Mouse (Mus musculus): ENCODE measurements around the gene Dnajb14.
"Not testable (repeated sequence)": the region's sequence is repeated elsewhere in the genome, so short reads cannot be mapped to it uniquely, and the experiment has no call there.

The Dnajb14 gene

DNA sequence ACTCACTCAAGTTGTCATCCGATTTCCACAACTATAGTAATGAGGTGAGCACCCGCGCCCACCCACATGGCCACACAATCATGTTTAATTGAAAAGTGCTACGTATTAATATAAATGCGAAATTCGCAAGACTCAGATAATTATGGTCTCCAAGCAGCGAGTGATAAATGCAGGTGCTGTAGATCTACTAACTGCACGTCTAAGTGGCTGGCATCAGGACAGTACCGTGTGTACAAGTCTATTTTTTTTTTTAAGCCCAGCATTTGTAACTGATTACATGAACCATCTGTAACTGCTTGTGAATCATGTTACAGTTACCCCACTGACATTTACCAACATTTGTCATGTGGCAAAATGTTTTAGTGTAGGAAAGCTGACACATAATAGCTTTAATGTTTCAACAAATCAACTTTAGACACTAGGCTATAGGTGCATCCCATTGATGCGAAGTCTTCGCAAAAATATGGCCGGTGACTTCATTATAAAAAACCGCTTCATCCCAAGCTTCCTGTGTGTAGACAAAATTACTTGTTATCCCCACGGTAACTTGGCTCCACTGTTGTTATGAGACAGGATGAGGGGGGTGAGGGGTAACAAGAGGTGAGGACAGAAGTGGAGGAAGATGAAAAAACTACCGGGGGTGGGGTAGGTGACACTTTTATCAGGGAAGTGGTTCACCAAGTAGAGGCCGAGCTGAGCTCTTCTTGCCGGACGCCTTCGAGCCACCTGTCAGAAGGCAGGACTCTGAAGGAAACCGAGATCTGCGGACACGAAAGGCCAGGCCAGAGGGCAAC is 3.9 kb upstream of the Dnajb14 start:
- no peak for DNase-seq

DNA sequence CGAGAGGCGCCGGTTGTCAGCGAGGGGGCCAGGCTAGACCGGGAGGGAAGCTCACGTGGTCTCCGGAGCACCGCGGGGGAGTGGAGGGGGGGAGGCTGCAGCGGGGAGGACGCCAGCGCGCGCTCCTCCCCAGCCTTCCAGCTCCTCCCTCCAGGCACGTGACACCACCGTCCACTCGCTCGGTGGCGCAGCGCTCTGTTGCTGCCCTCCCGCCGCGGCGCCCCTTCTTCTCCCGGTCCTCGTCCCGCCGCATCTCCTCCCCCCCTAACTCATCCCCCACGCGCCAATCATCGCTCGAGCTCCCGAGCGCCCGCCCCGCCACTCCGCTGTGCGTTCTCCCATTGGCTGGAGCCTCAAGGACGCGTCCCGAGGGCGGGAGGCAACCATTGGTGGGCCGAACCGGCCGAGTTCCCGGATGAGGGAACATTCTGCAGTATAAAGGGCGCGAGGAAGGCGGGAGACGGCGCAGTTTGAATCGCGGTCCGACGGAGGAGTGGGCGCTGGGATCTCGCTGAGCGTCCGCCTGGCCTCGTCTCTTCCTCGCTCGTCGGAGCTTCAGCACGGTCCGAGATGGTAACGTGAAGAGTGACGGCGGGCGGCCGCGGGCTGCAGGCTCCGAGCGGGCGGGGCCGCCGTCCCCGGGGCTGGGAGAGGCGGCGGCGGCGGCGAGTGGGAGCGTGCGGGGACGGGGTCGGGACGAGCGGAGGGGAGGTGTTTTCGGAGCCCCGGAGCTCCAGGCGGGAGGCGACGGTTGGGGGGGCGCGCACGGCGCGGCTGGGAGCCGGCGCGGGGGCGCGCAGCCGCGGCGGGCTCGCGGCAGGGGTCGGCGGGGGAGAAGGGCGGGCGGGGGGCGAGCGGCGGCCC is 3.1 kb upstream of the Dnajb14 start, which contains the start of gene H2afz:
TSS of gene H2afz (plus strand) at position 364 of the 864 bp plus-strand sequence.
- peak; percentile 98 for DNase-seq

DNA sequence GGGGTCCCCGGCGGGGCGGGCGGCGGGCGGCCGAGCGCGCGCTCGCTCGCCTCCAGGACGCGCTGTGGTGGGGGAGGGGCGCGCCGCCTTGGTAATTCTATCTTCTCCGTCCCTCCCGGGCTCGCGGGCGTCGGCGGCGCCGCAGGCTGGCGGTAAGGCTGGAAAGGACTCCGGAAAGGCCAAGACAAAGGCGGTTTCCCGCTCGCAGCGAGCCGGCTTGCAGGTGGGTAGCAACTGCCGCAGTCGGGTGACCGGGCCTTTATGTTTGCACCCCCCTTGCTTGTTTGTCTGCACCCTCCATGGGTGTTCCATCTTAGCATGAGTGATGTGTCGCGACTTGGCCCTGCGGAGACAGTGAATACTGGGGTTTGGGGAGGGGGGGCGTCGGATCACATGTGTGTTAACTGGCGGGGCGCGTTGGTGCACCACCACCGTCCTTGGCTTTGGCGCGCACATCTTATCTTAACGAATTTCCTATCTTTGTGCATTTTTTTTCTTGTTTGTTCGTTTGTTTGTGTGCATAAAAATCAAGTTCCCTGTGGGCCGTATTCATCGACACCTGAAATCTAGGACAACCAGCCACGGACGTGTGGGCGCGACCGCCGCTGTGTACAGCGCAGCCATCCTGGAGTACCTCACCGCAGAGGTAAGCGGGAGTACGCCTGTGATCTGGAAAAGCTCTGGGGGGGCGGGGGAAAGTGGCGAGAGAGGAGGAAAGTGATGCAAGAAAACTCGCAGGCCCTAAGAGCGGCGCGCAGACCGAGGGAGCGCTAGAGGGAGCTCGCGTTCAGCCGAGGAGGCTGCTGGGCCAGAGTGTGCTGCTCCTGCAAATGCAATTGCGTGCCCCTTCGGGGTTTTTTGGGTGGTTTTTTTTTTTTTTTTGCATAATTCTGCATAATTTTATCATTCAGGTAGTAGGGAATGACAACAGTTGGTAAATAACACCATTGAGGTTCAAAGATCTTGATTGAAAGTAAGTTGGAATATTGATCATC is 2.2 kb upstream of the Dnajb14 start:
- peak; percentile 87 to 91 for DNase-seq

DNA sequence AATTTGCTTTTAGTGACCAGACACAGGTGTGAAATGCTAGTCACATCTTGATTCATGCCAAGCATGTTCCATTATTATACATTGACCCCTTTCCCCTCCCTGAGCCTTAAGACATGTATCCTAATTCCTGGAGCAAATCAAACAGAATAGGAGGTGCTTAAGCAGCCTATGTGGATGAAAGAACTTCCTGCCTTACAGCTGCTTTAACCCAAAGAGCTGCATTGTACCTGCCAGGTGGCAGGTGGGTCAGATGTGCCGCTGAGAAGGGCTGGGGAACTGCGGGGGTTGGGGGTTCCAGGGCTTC is 390 bp upstream of the Dnajb14 start:
- no peak for DNase-seq

DNA sequence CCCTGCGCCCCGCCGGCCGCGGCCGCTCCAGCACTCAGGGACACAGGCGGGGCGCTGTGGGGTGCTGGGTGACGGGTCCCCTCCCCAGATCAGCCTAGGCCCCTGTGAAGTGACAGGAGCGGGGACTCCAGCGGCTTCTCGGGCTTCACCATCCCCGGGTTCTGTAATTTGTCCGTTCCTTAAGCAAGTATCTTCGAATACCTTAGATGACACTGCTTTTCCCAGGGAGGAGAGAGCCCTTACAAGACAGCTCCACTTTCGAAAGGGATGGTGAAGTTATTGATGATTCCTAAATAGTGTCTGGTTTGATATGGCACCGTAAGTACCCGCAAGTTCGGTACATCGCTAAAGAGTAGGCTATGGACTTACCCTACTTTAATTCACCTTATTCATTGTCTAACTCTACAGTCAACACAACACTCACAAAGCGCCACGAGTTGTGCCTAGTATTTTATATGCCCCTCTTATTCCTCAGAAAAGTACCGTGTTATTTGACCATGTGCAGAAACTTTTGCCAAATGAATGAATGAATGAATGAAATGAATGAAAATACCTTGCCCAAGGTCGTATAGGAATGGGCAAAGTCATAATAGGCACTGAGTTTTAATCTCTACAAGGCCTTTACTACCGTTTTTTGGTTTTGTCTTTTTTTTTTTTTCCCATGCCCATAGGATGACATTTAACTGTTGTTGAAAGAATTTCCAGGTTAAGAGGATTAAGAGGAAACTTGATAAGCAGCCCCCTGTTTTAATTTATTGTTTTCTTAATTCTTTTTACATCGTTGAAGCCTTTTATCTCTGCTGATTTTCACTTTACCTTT is 829 bp downstream of the Dnajb14 start:
- no peak for DNase-seq

DNA sequence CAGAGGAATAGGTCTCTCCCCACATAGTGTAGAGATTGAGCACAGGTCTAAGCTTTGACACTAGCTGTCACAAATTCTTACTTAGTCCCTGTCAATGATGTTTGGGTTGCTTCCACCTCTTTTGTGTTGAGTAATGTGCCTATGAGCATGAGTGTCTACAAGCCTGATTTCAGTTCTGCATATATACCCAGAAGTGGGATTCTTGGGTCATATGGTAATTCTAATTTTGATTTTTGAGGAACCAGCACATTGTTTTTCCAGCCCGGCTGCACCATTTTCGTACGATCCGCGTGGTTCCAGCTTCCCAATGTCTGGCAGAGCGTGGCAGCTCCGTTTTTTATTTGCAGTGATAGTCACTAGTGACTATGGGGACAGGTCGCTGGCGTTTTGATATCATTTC is 1.9 kb downstream of the Dnajb14 start:
- peak in 1 of 2 experiments; percentile 26 for DNase-seq

DNA sequence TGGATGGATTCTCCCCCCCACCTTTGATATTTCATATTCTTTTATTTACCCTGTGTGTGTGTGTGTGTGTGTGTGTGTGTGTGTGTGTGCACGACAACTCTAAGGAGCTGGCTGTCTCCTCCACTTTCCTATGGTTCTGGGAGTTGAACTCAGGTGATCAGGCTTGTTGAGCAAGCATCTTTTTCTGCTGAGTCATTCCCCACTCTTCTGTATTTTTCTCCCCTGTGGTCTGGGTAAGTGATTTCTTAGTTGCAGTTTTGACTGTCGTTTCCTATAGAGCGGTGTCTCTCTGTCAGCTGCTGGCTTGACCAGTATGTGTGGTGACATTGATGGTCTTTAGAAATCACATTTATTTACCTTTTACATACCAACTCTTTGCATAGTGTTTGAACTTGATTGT is 11.8 kb downstream of the Dnajb14 start:
- DNase-seq = no peak

DNA sequence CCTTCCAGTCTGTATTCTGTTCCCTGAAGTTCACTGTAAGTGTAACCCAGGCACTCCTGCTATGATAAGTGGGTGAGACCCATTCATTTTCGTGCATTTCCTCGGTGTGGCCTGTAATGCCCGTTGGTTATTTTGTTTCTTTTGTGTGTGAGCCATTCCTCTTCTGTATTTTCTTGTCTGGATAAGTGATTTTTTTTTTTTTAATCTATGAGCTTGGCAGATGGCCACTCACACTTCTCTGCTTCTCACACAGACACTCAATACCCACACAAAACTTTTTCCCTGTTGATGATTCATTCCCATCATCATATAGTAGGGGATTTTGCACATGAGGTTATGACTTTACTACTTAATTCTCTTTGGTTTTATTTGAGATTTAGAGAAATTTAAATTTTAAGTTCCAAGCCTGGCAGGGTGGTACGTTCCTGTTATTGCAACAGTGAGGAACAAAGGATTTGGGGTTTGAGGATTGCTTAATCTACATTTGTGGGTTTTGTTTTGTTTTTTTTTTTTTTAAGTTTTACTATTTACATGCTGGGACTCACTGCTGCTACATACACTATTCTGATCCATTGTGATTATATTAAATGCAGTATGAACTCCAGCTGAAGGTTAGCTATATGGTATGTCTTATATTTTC is 12.8 kb downstream of the Dnajb14 start:
- no peak for DNase-seq

DNA sequence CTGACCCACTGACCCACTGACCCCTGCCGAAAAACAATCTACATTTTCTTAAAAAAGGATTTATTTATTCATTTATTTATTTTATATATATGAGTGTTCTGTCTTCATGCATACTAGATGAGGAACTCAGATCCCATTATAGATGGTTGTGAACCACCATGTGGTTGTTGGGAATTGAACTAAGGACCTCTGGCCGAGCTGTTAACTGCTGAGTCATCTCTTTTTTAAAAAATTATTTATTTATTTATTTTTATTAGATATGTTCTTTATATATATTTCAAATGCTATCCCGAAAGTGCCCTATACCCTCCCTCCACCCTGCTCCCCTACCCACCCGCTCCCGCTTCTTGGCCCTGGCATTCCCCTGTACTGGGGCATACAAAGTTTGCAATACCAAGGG is 13.6 kb downstream of the Dnajb14 start:
- no peak for DNase-seq

DNA sequence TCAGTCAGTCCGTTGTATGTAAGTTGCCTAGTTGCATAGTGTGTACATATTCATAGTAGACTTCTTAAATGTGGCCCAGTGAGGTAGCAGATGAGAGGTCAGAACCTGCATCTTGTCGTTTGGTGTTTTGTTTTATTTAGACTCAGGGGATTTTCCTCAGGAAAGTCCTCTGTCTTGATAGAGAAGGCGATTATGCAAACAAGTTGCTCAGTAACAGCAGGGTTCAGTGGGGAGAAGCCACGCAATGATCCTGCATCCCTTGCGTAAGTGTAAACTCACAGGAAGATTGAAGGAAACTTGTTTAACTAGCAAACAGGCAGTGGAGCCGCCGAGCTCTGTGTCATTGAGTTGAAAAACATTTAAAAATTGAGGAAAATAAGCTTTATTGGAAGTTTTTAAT is 20.5 kb downstream of the Dnajb14 start:
- DNase-seq = no peak

DNA sequence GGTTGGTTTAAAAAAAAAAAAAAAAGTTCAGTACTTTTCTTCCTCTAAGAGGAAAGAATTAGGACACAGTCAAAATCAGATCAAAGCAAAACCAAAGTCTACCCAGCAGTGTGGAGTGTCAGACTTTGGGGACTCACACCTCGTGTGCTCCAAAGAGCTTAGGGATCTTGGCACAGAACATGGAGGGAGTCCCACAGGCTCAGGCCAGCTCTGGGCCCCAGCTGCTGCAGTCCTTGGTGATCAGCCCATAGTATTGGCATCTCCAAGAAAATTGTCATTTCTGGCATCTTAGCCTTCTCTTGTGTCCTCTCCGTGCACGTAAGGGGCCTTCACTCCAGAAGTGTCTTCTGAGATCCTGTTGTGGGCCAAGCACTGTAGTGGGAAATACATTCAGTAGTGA is 23.6 kb downstream of the Dnajb14 start:
- no peak for DNase-seq

DNA sequence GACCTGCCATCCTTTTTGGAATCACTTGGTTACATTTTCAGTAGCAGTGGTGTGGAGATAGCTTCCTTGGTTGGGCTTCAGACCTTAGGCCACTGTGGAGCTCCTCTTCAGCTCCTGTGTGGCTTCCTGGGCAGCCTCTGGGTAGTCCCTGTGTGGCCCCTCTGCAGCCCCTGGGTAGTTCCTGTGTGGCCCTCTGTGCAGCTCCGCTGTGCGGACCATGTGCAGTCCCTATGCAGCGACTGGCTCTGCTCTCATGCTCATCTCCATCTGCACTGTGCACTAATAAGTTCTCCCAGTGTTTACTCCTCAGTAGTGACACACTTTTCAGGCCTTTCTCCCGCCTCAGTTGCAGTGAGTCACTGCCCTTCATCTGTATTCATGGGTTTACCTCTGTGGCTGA is 24.6 kb downstream of the Dnajb14 start:
- no peak for DNase-seq

DNA sequence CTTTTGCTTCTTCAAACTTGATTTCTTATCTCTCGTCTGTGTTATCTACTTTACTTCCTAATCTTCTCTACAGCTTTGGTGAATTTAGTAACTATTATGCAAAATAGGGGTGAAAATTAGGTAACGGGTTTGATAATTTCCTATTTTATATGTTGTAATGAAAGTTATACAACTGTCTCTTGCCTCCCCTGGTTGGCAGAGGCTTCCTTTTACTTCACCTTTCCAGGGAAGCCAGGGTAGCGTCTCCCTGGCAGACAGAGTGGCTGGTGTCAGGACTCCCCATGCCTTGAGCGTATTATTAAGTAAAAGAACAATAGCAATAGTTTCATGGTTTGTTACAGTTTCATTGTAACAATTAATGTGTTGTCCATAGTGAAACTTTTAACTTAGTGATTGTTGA is 26.3 kb downstream of the Dnajb14 start:
- no peak for DNase-seq

DNA sequence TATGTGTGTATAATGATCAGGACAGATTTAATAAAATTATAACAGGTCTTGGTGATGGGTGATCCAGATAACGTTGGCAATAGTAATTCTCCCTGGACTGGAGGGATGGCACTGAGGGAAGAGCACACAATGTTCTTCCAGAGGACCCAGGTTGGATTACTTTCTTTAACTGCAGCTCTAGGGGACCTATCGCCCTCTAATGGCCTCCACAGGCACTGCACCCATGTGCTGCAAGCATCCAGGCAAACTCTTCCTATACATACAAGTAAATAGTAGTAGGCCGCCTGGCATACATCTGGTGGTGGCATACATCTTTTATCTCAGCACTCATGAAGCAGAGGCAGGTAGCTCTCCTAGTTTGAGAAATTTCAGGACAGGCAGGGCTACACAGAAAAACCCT is 27.7 kb downstream of the Dnajb14 start:
- DNase-seq = no peak

DNA sequence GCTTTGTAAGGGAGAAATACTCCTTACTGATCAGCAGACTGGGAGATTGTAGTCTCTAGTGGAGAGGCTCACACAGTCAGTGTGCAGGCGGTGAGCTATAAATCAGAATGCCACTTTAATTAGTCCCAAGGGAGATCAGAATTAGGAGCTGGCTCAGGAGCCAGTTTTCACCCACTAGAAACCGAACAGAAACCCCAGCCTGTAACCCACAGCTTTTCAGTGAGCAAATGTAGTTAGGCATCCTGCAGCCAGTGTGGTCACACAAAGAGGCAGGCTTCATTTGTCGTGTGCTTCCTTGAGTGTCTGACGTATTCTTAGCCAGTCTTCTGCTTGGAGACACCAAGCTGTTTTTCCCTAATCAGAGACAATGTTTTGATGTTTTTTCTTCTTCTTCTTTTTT is 28.9 kb downstream of the Dnajb14 start:
- no peak for DNase-seq

DNA sequence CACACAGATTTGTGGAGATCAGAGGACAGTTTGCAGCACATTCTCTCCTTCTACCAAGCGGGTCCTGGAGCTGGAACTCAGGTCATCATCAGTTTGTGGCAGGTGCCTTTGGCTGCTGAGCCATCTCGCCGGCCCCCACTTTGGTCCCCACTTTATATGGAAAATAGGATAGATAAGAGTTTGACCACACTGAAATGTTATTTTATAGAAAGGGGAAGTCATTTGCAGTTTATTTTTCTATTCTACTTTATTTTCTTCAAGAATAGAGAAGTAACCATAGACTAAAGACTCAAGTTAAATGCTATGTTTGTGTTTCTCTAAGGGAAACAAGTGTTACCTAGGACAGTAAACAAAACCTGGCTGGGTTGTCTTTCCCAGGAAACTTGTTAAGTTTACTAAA is 29.4 kb downstream of the Dnajb14 start:
- no peak for DNase-seq

DNA sequence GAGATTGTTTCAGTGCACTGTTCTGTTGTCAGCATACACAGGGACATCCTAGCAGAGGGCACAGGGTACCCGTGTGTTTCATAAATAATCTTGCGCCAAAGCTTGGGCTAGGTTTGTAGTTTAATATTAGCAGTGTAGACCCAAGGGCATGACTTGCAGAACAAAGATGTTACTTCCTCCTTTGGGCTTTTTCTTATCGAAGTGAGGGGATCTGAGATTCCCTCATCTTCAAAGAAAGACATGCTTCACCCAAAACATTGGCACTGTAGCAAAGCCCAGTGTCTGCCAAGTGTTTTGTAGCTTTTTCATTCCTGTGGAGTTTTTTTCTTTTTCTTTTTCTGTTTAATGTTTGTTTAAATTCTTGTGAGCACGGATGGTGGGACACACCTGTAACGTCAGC is 30.2 kb downstream of the Dnajb14 start:
- DNase-seq = no peak

DNA sequence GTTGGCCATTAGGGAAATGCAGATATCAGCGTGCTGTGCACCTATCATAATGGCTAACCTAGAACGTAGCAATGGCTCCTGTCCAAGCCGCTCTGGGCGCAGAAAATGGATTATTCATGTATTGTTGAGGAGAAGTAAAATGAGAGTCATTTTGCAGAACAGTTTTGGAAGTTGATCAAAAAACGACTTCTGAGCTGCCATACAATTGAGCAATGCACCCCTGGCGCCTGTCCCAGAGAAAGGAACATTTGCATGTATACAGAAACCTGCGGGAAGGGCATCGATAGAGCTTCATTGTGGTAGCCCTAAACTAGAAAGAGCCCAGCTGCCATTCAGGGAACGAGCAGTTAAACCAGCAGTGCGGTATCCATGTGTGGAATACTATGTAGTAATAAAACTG is 32.7 kb downstream of the Dnajb14 start:
- peak; percentile 30 to 39 for DNase-seq

DNA sequence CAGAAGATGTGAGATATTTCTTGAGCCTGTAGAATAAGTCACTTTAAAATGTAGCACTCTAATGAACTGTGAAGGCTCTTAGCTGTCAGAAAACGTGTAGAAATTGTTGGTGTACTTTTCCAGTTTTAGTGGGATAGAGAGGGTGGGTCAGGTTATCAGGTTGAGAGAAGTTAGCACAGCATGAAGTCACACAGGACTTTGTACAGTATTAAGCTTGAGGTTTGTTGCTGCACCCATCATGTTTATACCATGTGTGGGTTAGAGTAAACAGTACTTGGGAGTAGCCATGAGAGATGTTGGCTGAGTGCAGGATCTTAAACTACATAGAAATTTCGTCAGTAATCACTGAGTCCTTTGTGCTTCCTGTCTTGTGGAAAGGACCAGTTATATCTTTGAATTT is 45.6 kb downstream of the Dnajb14 start:
- no peak for DNase-seq

DNA sequence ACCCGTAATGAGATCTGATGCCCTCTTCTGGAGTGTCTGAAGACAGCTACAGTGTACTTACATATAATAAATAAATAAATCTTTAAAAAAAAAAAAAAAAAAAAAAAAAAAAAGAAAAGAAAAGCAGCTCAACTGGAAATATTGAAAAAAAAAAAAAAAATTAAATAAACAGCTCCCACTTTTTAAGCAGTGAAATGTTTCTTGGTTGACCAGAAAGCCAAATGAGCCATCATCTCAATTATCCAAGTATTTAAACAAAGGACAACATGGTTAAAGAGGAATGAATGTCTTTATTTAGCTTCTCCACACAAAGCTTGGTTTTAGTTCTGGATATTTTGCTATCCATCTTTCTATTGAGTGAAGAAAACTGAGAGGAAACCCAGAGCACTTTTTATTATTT is 47.1 kb downstream of the Dnajb14 start:
- not testable (repeated sequence) for DNase-seq

DNA sequence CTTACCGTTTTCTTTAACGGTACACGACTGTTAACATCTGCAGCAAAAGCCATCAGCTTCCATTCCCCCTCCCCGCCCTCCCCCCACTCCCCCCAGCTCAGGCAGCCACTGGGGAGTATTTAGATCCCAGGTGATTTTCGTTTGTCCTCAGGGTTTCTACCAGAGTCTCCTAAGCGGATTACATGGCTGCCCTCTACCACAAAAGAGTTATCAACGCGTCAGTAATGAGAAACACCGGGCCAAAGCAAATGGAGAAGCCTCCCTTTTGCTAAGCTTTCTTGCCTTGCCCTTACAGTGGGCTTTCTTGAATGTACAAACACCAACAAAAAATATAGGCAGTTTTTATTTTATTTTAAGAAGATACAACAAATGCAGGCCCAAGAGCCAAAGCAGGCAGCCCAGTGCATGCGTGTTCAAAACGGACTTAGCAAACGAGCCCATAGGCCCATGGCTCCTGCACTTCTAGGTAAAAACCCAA is 50.3 kb downstream of the Dnajb14 start:
- DNase-seq = no peak
